In the genomic region with DNA sequence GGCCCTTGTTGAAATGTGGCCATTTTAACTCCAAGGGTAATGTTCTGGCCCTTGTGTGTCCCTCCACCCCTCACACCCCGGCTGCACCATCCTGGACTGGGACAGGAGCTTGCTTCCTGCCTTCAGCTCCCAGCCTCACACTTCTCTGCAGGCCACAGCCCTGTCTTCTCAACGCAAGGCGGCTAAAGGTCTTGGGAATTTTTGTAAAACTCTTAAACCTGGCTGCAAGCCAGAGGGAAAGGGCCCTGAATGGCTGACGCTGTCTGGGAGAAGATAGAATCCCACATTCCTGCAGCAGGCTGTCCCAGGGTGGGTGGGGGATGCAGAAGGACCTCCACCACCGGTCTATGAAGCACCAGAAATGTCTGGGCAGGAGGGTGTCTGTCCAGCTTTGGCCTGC, we compare ENCODE assay signal across 10 mouse cellular contexts.
DNase-seq lines count a peak whose midpoint lies in the region; ATAC-seq and TF ChIP-seq lines count a peak whose summit lies in the region.
"Had no signal": no experiment of that assay in that cellular context is flagged by ENCODE, and none has a peak within 500 bp of the region (broad histone marks: within the 10 kb centered on the region; RNA-seq: fewer than 3 reads in every experiment).

No protein-coding gene starts in this region.

- peaks cover 86% of the 10 kb centered on the region for H3K27me3 ChIP-seq in kidney, embryonic 15.5 days
- peaks cover 3% of the 10 kb centered on the region for H3K27me3 ChIP-seq in heart, adult 2 months (ENCODE audit: control insufficient read depth, insufficient read depth, low read length)
- no peaks in the 10 kb centered on the region for H3K27me3 ChIP-seq in intestine, embryonic 14.5 days (replicated peaks; ENCODE audit: control insufficient read depth, insufficient read depth, low read length)
- peaks cover 17% of the 10 kb centered on the region for H3K27me3 ChIP-seq in midbrain, embryonic 12.5 days
- H3K27me3 ChIP-seq: CH12.LX had no signal

- no peaks in the 10 kb centered on the region for H3K36me3 ChIP-seq in kidney, embryonic 15.5 days
- no peaks in the 10 kb centered on the region for H3K36me3 ChIP-seq in heart, adult 2 months (ENCODE audit: control insufficient read depth, insufficient read depth, low read length)
- no peaks in the 10 kb centered on the region for H3K36me3 ChIP-seq in intestine, embryonic 14.5 days (ENCODE audit: control insufficient read depth, insufficient read depth, low read length)
- H3K36me3 ChIP-seq in midbrain, embryonic 12.5 days, result no peaks in the 10 kb centered on the region
- H3K36me3 ChIP-seq: liver, embryonic 15.5 days had no signal

- peaks cover 75% of the 10 kb centered on the region for H3K4me1 ChIP-seq in kidney, embryonic 15.5 days
- H3K4me1 ChIP-seq in heart, adult 2 months (ENCODE audit: control insufficient read depth, insufficient read depth, low read length), result peaks cover 7% of the 10 kb centered on the region; the same call in 1 of the 2 replicates
- peaks cover 73% of the 10 kb centered on the region for H3K4me1 ChIP-seq in intestine, embryonic 14.5 days (replicated peaks; ENCODE audit: control insufficient read depth, insufficient read depth, low read length)
- H3K4me1 ChIP-seq in midbrain, embryonic 12.5 days, result peaks cover 81% of the 10 kb centered on the region

- H3K4me3 ChIP-seq in kidney, embryonic 15.5 days (replicated peaks), result no peak overlapping the region
- H3K4me3 ChIP-seq in heart, adult 2 months, result no peak overlapping the region
- no peak overlapping the region for H3K4me3 ChIP-seq in intestine, embryonic 14.5 days (ENCODE audit: low read depth, low read length)
- H3K4me3 ChIP-seq in midbrain, embryonic 12.5 days, result no peak overlapping the region
- H3K4me3 ChIP-seq: liver, embryonic 15.5 days had no signal

- H3K4me2 ChIP-seq in kidney, embryonic 15.5 days, result no peak overlapping the region
- peak overlapping the region; percentile 8; the same call in 1 of the 2 replicates for H3K4me2 ChIP-seq in intestine, embryonic 14.5 days (ENCODE audit: low read length)
- H3K4me2 ChIP-seq in midbrain, embryonic 12.5 days (replicated peaks), result no peak overlapping the region
- H3K4me2 ChIP-seq: liver, embryonic 15.5 days had no signal

- H3K9me3 ChIP-seq in kidney, embryonic 15.5 days (replicated peaks), result no peaks in the 10 kb centered on the region
- no peaks in the 10 kb centered on the region for H3K9me3 ChIP-seq in intestine, embryonic 14.5 days (ENCODE audit: control insufficient read depth, low read length)
- H3K9me3 ChIP-seq in midbrain, embryonic 12.5 days, result no peaks in the 10 kb centered on the region
- H3K9me3 ChIP-seq: liver, embryonic 15.5 days had no signal

- 31% methylated on average over 5 of the region's 5 CpGs for WGBS in kidney, embryonic 15.5 days
- 37% methylated on average over 5 of the region's 5 CpGs for WGBS in heart, adult 2 months
- 17% methylated on average over 5 of the region's 5 CpGs for WGBS in intestine, embryonic 14.5 days
- WGBS in midbrain, embryonic 12.5 days, result 36% methylated on average over 5 of the region's 5 CpGs

- peak; percentile 12; the same call in 1 of the 2 replicates for TF ChIP-seq CTCF in heart, adult 2 months (IDR thresholded peaks at IDR 0.05)

- H3K27ac ChIP-seq in kidney, embryonic 15.5 days, result peak overlapping the region; percentile 73
- no peak overlapping the region; the same call in 1 of the 2 replicates for H3K27ac ChIP-seq in heart, adult 2 months
- H3K27ac ChIP-seq in intestine, embryonic 14.5 days (ENCODE audit: low read depth), result peak overlapping the region; percentile 87
- peak overlapping the region; percentile 95 for H3K27ac ChIP-seq in midbrain, embryonic 12.5 days (replicated peaks)
- H3K27ac ChIP-seq: liver, embryonic 15.5 days had no signal

- no peak for TF ChIP-seq EP300 in heart, adult 2 months (IDR thresholded peaks at IDR 0.05; ENCODE audit: insufficient read depth, low read depth, low read length)

- no peak for DNase-seq in kidney, adult 11 months
- DNase-seq in heart, adult 2 months, result peak; percentile 40 to 42
- DNase-seq in intestine, embryonic 14.5 days (ENCODE audit: low spot score), result peak; percentile 68
- DNase-seq in T-cell, adult 2 months (ENCODE audit: low spot score), result no peak
- no peak for DNase-seq in embryo, embryonic 9.5 days (ENCODE audit: extremely low spot score)
- DNase-seq in spleen, postnatal 4 days (ENCODE audit: low spot score in 2 of 2), result no peak

- TF ChIP-seq POLR2A in heart, adult 2 months (IDR thresholded peaks at IDR 0.05; ENCODE audit: insufficient read depth, low read depth, low read length), result no peak

- no peak overlapping the region for H3K9ac ChIP-seq in kidney, embryonic 15.5 days
- no peak overlapping the region for H3K9ac ChIP-seq in heart, adult 2 months (ENCODE audit: low read depth, low read length)
- H3K9ac ChIP-seq in intestine, embryonic 14.5 days (ENCODE audit: low read length), result no peak overlapping the region
- no peak overlapping the region for H3K9ac ChIP-seq in midbrain, embryonic 12.5 days (replicated peaks)
- H3K9ac ChIP-seq: liver, embryonic 15.5 days had no signal

- peak; percentile 48; the same call in 1 of the 2 replicates for ATAC-seq in kidney, embryonic 15.5 days (replicated peaks; ENCODE audit: low FRiP score)
- ATAC-seq in intestine, embryonic 14.5 days (replicated peaks; ENCODE audit: low FRiP score, low TSS enrichment, low read depth), result peak; percentile 48
- ATAC-seq in midbrain, embryonic 12.5 days (ENCODE audit: low FRiP score, low read depth), result no peak

- intact Hi-C loops in heart, adult 2 months (cut with DNase I), result no loop called here

- no peaks in the 10 kb centered on the region for H3K79me2 ChIP-seq in heart, adult 2 months (replicated peaks; ENCODE audit: control insufficient read depth, insufficient read depth, low read length)

Comparison
In these comparisons a context has a peak if more than half of its experiments do, and no peak if none do; other contexts are left out.
1. DNase-seq: peak in heart, adult 2 months (2 of 2) and intestine, embryonic 14.5 days (single experiment); none in kidney, adult 11 months (single experiment), T-cell, adult 2 months (single experiment), embryo, embryonic 9.5 days (single experiment) and spleen, postnatal 4 days (0 of 2).